Mouse (Mus musculus): Measurements from ENCODE around the gene Ywhag. TPM values are rescaled to one million over a fixed set of nuclear protein-coding genes. Genes with fewer than 3 reads are reported as not detected.

Gene Ywhag
- polyA plus RNA-seq, 1 experiment from 2014 or later = 221 TPM

- H3K27me3 ChIP-seq = no peaks in the 10 kb centered on the region
- H3K4me1 ChIP-seq = peaks cover 11% of the 10 kb centered on the region
- H3K9me3 ChIP-seq = no peaks in the 10 kb centered on the region
- H3K9ac ChIP-seq = no peak overlapping the region
- no peak overlapping the region for H3K4me2 ChIP-seq (replicated peaks)
- H3K4me3 ChIP-seq = no peak overlapping the region
- no peaks in the 10 kb centered on the region for H3K36me3 ChIP-seq
- H3K27ac ChIP-seq = no peak overlapping the region
- 52% methylated on average over 13 of the region's 13 CpGs for WGBS
- ATAC-seq (ENCODE audit: insufficient number of reproducible peaks, insufficient read depth, low FRiP score, low TSS enrichment) = no peak
These were observed 54.8 kb downstream of the Ywhag start for GRCm38 (mm10) chr5:135879449-135880158.

GRCm38 (mm10) chr5:135877831-135878231 is 56.6 kb downstream of the Ywhag start:
- peak overlapping the region; percentile 47; the same call in 1 of the 2 replicates for H3K9ac ChIP-seq
- 0 out of 2 replicates have a peak overlapping the region, but pooled peaks have one; percentile 3 for H3K27ac ChIP-seq
- peaks cover 15% of the 10 kb centered on the region for H3K4me1 ChIP-seq
- no peaks in the 10 kb centered on the region for H3K36me3 ChIP-seq
- H3K4me3 ChIP-seq = peak overlapping the region; percentile 39
- no peaks in the 10 kb centered on the region for H3K9me3 ChIP-seq
- 1% methylated on average over 16 of the region's 16 CpGs for WGBS
- ATAC-seq (ENCODE audit: insufficient number of reproducible peaks, insufficient read depth, low FRiP score, low TSS enrichment) = no peak
- peak overlapping the region; percentile 50 for H3K4me2 ChIP-seq (replicated peaks)
- H3K27me3 ChIP-seq = peaks cover 12% of the 10 kb centered on the region; the same call in 1 of the 2 replicates

- no peaks in the 10 kb centered on the region for H3K9me3 ChIP-seq
- peak overlapping the region; percentile 50 for H3K4me2 ChIP-seq (replicated peaks)
- no peak overlapping the region for H3K27ac ChIP-seq
- peak overlapping the region; percentile 39; the same call in 1 of the 2 replicates for H3K4me3 ChIP-seq
- peaks cover 15% of the 10 kb centered on the region for H3K4me1 ChIP-seq
- H3K9ac ChIP-seq = no peak overlapping the region
- ATAC-seq (ENCODE audit: insufficient number of reproducible peaks, insufficient read depth, low FRiP score, low TSS enrichment) = no peak
- H3K36me3 ChIP-seq = no peaks in the 10 kb centered on the region
- H3K27me3 ChIP-seq = peaks cover 15% of the 10 kb centered on the region; the same call in 1 of the 2 replicates
- WGBS = 17% methylated on average over 8 of the region's 8 CpGs
These were observed 57.2 kb downstream of the Ywhag start for GRCm38 (mm10) chr5:135877180-135877579.

- H3K4me3 ChIP-seq = no peak overlapping the region
- H3K4me1 ChIP-seq = peaks cover 9% of the 10 kb centered on the region; the same call in 1 of the 2 replicates
- H3K9me3 ChIP-seq = no peaks in the 10 kb centered on the region
- ATAC-seq (ENCODE audit: insufficient number of reproducible peaks, insufficient read depth, low FRiP score, low TSS enrichment) = no peak
- 62% methylated on average over 9 of the region's 9 CpGs for WGBS
- no peaks in the 10 kb centered on the region for H3K36me3 ChIP-seq
- H3K9ac ChIP-seq = no peak overlapping the region
- H3K4me2 ChIP-seq (replicated peaks) = no peak overlapping the region
- H3K27ac ChIP-seq = no peak overlapping the region
- H3K27me3 ChIP-seq = peaks cover 46% of the 10 kb centered on the region
These were observed 60.7 kb downstream of the Ywhag start for GRCm38 (mm10) chr5:135873753-135874152.

GRCm38 (mm10) chr5:135872996-135873395 is 61.4 kb downstream of the Ywhag start:
- H3K27me3 ChIP-seq = peaks cover 53% of the 10 kb centered on the region
- no peak for ATAC-seq (ENCODE audit: insufficient number of reproducible peaks, insufficient read depth, low FRiP score, low TSS enrichment)

GRCm38 (mm10) chr5:135870505-135870904 is 63.9 kb downstream of the Ywhag start:
- 77% methylated on average over 5 of the region's 5 CpGs for WGBS
- no peak overlapping the region for H3K4me3 ChIP-seq
- H3K27ac ChIP-seq = no peak overlapping the region
- no peaks in the 10 kb centered on the region for H3K9me3 ChIP-seq
- no peak overlapping the region for H3K9ac ChIP-seq
- no peak for ATAC-seq (ENCODE audit: insufficient number of reproducible peaks, insufficient read depth, low FRiP score, low TSS enrichment)
- no peak overlapping the region for H3K4me2 ChIP-seq (replicated peaks)
- no peaks in the 10 kb centered on the region for H3K36me3 ChIP-seq
- peaks cover 19% of the 10 kb centered on the region for H3K4me1 ChIP-seq
- peaks cover 74% of the 10 kb centered on the region for H3K27me3 ChIP-seq

More at GRCm38 (mm10) chr5:135872996-135873395, 61.4 kb downstream of the Ywhag start:
- Histone ChIP-seq H3K27ac (no peak overlapping the region), H3K4me3 (no peak overlapping the region), H3K4me1 (peaks cover 13% of the 10 kb centered on the region), H3K9me3 (no peaks in the 10 kb centered on the region), H3K9ac (peak overlapping the region; percentile 38; the same call in 1 of the 2 replicates), H3K4me2 (replicated peaks) (peak overlapping the region; percentile 36), H3K36me3 (no peaks in the 10 kb centered on the region)
- 10% methylated on average over 15 of the region's 16 CpGs for WGBS

GRCm38 (mm10) chr5:135869661-135870423 is 64.6 kb downstream of the Ywhag start:
- no peaks in the 10 kb centered on the region for H3K36me3 ChIP-seq
- no peak overlapping the region for H3K27ac ChIP-seq
- WGBS = 65% methylated on average over 14 of the region's 14 CpGs
- H3K4me3 ChIP-seq = no peak overlapping the region
- H3K9ac ChIP-seq = no peak overlapping the region
- H3K4me2 ChIP-seq (replicated peaks) = no peak overlapping the region
- peaks cover 19% of the 10 kb centered on the region for H3K4me1 ChIP-seq
- H3K27me3 ChIP-seq = peaks cover 79% of the 10 kb centered on the region
- no peak for ATAC-seq (ENCODE audit: insufficient number of reproducible peaks, insufficient read depth, low FRiP score, low TSS enrichment)
- no peaks in the 10 kb centered on the region for H3K9me3 ChIP-seq

- Histone ChIP-seq H3K4me1 (peaks cover 19% of the 10 kb centered on the region), H3K36me3 (no peaks in the 10 kb centered on the region), H3K27me3 (peaks cover 80% of the 10 kb centered on the region), H3K9ac (peak overlapping the region; percentile 53; the same call in 1 of the 2 replicates), H3K27ac (no peak overlapping the region), H3K4me2 (replicated peaks) (peak overlapping the region; percentile 92), H3K4me3 (peak overlapping the region; percentile 49), H3K9me3 (no peaks in the 10 kb centered on the region)
- no peak for ATAC-seq (ENCODE audit: insufficient number of reproducible peaks, insufficient read depth, low FRiP score, low TSS enrichment)
- WGBS = 2% methylated on average over 27 of the region's 27 CpGs
These were observed 65.8 kb downstream of the Ywhag start for GRCm38 (mm10) chr5:135868653-135869052.

- H3K27ac ChIP-seq = no peak overlapping the region
- H3K36me3 ChIP-seq = no peaks in the 10 kb centered on the region
- ATAC-seq (ENCODE audit: insufficient number of reproducible peaks, insufficient read depth, low FRiP score, low TSS enrichment) = no peak
- peaks cover 77% of the 10 kb centered on the region for H3K27me3 ChIP-seq
- H3K4me1 ChIP-seq = peaks cover 15% of the 10 kb centered on the region
- peak overlapping the region; percentile 53 for H3K9ac ChIP-seq
- H3K9me3 ChIP-seq = no peaks in the 10 kb centered on the region
- under 1% methylated on average over 86 of the region's 89 CpGs for WGBS
- H3K4me3 ChIP-seq = peak overlapping the region; percentile 49
- peak overlapping the region; percentile 92 for H3K4me2 ChIP-seq (replicated peaks)
These were observed 66.5 kb downstream of the Ywhag start for GRCm38 (mm10) chr5:135867637-135868593.

- H3K27ac ChIP-seq = no peak overlapping the region
- WGBS = 34% methylated on average over 8 of the region's 8 CpGs
- no peak overlapping the region for H3K4me2 ChIP-seq (replicated peaks)
- H3K4me1 ChIP-seq = peaks cover 15% of the 10 kb centered on the region; the same call in 1 of the 2 replicates
- H3K36me3 ChIP-seq = no peaks in the 10 kb centered on the region
- no peaks in the 10 kb centered on the region for H3K9me3 ChIP-seq
- no peak overlapping the region for H3K4me3 ChIP-seq
- peaks cover 77% of the 10 kb centered on the region for H3K27me3 ChIP-seq
- ATAC-seq (ENCODE audit: insufficient number of reproducible peaks, insufficient read depth, low FRiP score, low TSS enrichment) = no peak
- no peak overlapping the region for H3K9ac ChIP-seq
These were observed 67.8 kb downstream of the Ywhag start for GRCm38 (mm10) chr5:135866662-135867061.
